Mouse (Mus musculus): ENCODE data around the gene Tmem97. TPM values are rescaled to one million over a fixed set of nuclear protein-coding genes. Genes with fewer than 3 reads are reported as not detected.
"Not testable (repeated sequence)": the region's sequence is repeated elsewhere in the genome, so short reads cannot be mapped to it uniquely, and the experiment has no call there.

Gene Tmem97
- polyA plus RNA-seq (2014; fragmentation: Nextera tagmentation; extraction: Ambion mirVana): 131 and 160 TPM in 2 replicates

- Histone ChIP-seq H3K27ac (ENCODE audit: low read depth) (peak within 1 kb of the TSS; percentile 77), H3K4me1 (replicated peaks; ENCODE audit: control insufficient read depth, insufficient read depth, low read length) (peaks cover 18% of the 10 kb centered on the region), H3K9me3 (ENCODE audit: control insufficient read depth, low read length) (no peaks in the 10 kb centered on the region), H3K4me2 (ENCODE audit: low read length) (peak within 1 kb of the TSS; percentile 84), H3K9ac (ENCODE audit: low read length) (peak within 1 kb of the TSS; percentile 67), H3K36me3 (ENCODE audit: control insufficient read depth, insufficient read depth, low read length) (no peaks in the 10 kb centered on the region), H3K27me3 (replicated peaks; ENCODE audit: control insufficient read depth, insufficient read depth, low read length) (no peaks in the 10 kb centered on the region), H3K4me3 (ENCODE audit: low read depth, low read length) (peak within 1 kb of the TSS; percentile 70)
- ATAC-seq (replicated peaks; ENCODE audit: low FRiP score, low TSS enrichment, low read depth): peak; percentile 100
- DNase-seq (ENCODE audit: low spot score): peak; percentile 94
- under 1% methylated on average over 60 of the region's 60 CpGs for WGBS
These were observed at the start of gene Tmem97 for GRCm38 (mm10) chr11:78550168-78551058. Tmem97 (minus strand) TSS chr11:78550777.

- Histone ChIP-seq H3K9me3 (ENCODE audit: control insufficient read depth, low read length) (no peaks in the 10 kb centered on the region), H3K27ac (ENCODE audit: low read depth) (no peak overlapping the region), H3K4me3 (ENCODE audit: low read depth, low read length) (no peak overlapping the region), H3K4me1 (replicated peaks; ENCODE audit: control insufficient read depth, insufficient read depth, low read length) (no peaks in the 10 kb centered on the region), H3K9ac (ENCODE audit: low read length) (no peak overlapping the region), H3K27me3 (replicated peaks; ENCODE audit: control insufficient read depth, insufficient read depth, low read length) (no peaks in the 10 kb centered on the region), H3K4me2 (ENCODE audit: low read length) (no peak overlapping the region), H3K36me3 (ENCODE audit: control insufficient read depth, insufficient read depth, low read length) (peaks cover 8% of the 10 kb centered on the region; the same call in 1 of the 2 replicates)
- 77% methylated on average over 4 of the region's 4 CpGs for WGBS
- ATAC-seq (replicated peaks; ENCODE audit: low FRiP score, low TSS enrichment, low read depth) (no peak), DNase-seq (ENCODE audit: low spot score) (no peak)
These were observed 49.5 kb upstream of the Tmem97 start for GRCm38 (mm10) chr11:78600051-78600450.

GRCm38 (mm10) chr11:78598763-78599415 is 48.3 kb upstream of the Tmem97 start:
- DNase-seq (ENCODE audit: low spot score): no peak
- Histone ChIP-seq H3K9ac (ENCODE audit: low read length) (no peak overlapping the region), H3K27me3 (replicated peaks; ENCODE audit: control insufficient read depth, insufficient read depth, low read length) (no peaks in the 10 kb centered on the region), H3K4me2 (ENCODE audit: low read length) (no peak overlapping the region), H3K4me3 (ENCODE audit: low read depth, low read length) (no peak overlapping the region), H3K27ac (ENCODE audit: low read depth) (no peak overlapping the region), H3K36me3 (ENCODE audit: control insufficient read depth, insufficient read depth, low read length) (peaks cover 8% of the 10 kb centered on the region; the same call in 1 of the 2 replicates), H3K9me3 (ENCODE audit: control insufficient read depth, low read length) (no peaks in the 10 kb centered on the region), H3K4me1 (replicated peaks; ENCODE audit: control insufficient read depth, insufficient read depth, low read length) (no peaks in the 10 kb centered on the region)
- no peak for ATAC-seq (replicated peaks; ENCODE audit: low FRiP score, low TSS enrichment, low read depth)
- WGBS: 66% methylated on average over 3 of the region's 3 CpGs

- Histone ChIP-seq H3K9ac (ENCODE audit: low read length) (no peak overlapping the region), H3K27me3 (replicated peaks; ENCODE audit: control insufficient read depth, insufficient read depth, low read length) (no peaks in the 10 kb centered on the region), H3K4me1 (replicated peaks; ENCODE audit: control insufficient read depth, insufficient read depth, low read length) (no peaks in the 10 kb centered on the region), H3K4me3 (ENCODE audit: low read depth, low read length) (no peak overlapping the region), H3K36me3 (ENCODE audit: control insufficient read depth, insufficient read depth, low read length) (no peaks in the 10 kb centered on the region), H3K9me3 (ENCODE audit: control insufficient read depth, low read length) (no peaks in the 10 kb centered on the region), H3K4me2 (ENCODE audit: low read length) (no peak overlapping the region), H3K27ac (ENCODE audit: low read depth) (no peak overlapping the region)
- DNase-seq (ENCODE audit: low spot score): no peak
- ATAC-seq (replicated peaks; ENCODE audit: low FRiP score, low TSS enrichment, low read depth): no peak
These were observed 46.2 kb upstream of the Tmem97 start for GRCm38 (mm10) chr11:78596750-78597149.

GRCm38 (mm10) chr11:78595773-78596172 is 45.2 kb upstream of the Tmem97 start:
- DNase-seq (ENCODE audit: low spot score): no peak
- Histone ChIP-seq H3K9me3 (ENCODE audit: control insufficient read depth, low read length) (no peaks in the 10 kb centered on the region), H3K27ac (ENCODE audit: low read depth) (no peak overlapping the region), H3K4me3 (ENCODE audit: low read depth, low read length) (no peak overlapping the region), H3K36me3 (ENCODE audit: control insufficient read depth, insufficient read depth, low read length) (no peaks in the 10 kb centered on the region), H3K27me3 (replicated peaks; ENCODE audit: control insufficient read depth, insufficient read depth, low read length) (no peaks in the 10 kb centered on the region), H3K4me2 (ENCODE audit: low read length) (no peak overlapping the region), H3K4me1 (replicated peaks; ENCODE audit: control insufficient read depth, insufficient read depth, low read length) (no peaks in the 10 kb centered on the region), H3K9ac (ENCODE audit: low read length) (no peak overlapping the region)
- ATAC-seq (replicated peaks; ENCODE audit: low FRiP score, low TSS enrichment, low read depth): no peak
- 76% methylated on average over 2 of the region's 2 CpGs for WGBS

GRCm38 (mm10) chr11:78594271-78594964 is 43.8 kb upstream of the Tmem97 start:
- 77% methylated on average over 6 of the region's 6 CpGs for WGBS
- Histone ChIP-seq H3K27ac (ENCODE audit: low read depth) (no peak overlapping the region), H3K9ac (ENCODE audit: low read length) (no peak overlapping the region), H3K4me1 (replicated peaks; ENCODE audit: control insufficient read depth, insufficient read depth, low read length) (no peaks in the 10 kb centered on the region), H3K4me3 (ENCODE audit: low read depth, low read length) (no peak overlapping the region), H3K9me3 (ENCODE audit: control insufficient read depth, low read length) (no peaks in the 10 kb centered on the region), H3K27me3 (replicated peaks; ENCODE audit: control insufficient read depth, insufficient read depth, low read length) (no peaks in the 10 kb centered on the region), H3K36me3 (ENCODE audit: control insufficient read depth, insufficient read depth, low read length) (no peaks in the 10 kb centered on the region), H3K4me2 (ENCODE audit: low read length) (no peak overlapping the region)
- ATAC-seq (replicated peaks; ENCODE audit: low FRiP score, low TSS enrichment, low read depth): no peak
- DNase-seq (ENCODE audit: low spot score): no peak

GRCm38 (mm10) chr11:78587677-78588076 is 37.1 kb upstream of the Tmem97 start:
- not testable (repeated sequence) for H3K27ac ChIP-seq (ENCODE audit: low read depth); H3K27me3 ChIP-seq (replicated peaks; ENCODE audit: control insufficient read depth, insufficient read depth, low read length); H3K4me1 ChIP-seq (replicated peaks; ENCODE audit: control insufficient read depth, insufficient read depth, low read length); H3K9me3 ChIP-seq (ENCODE audit: control insufficient read depth, low read length); DNase-seq (ENCODE audit: low spot score); H3K4me2 ChIP-seq (ENCODE audit: low read length); H3K9ac ChIP-seq (ENCODE audit: low read length); H3K4me3 ChIP-seq (ENCODE audit: low read depth, low read length); ATAC-seq (replicated peaks; ENCODE audit: low FRiP score, low TSS enrichment, low read depth)
- WGBS: 94% methylated on average over 1 of the region's 1 CpGs
- H3K36me3 ChIP-seq (ENCODE audit: control insufficient read depth, insufficient read depth, low read length): peaks cover 17% of the 10 kb centered on the region

GRCm38 (mm10) chr11:78586099-78586498 is 35.5 kb upstream of the Tmem97 start:
- DNase-seq (ENCODE audit: low spot score): no peak
- H3K27me3 ChIP-seq (replicated peaks; ENCODE audit: control insufficient read depth, insufficient read depth, low read length): no peaks in the 10 kb centered on the region
- H3K9me3 ChIP-seq (ENCODE audit: control insufficient read depth, low read length): no peaks in the 10 kb centered on the region
- no peak overlapping the region for H3K4me3 ChIP-seq (ENCODE audit: low read depth, low read length)
- ATAC-seq (replicated peaks; ENCODE audit: low FRiP score, low TSS enrichment, low read depth): no peak
- H3K4me2 ChIP-seq (ENCODE audit: low read length): no peak overlapping the region
- H3K36me3 ChIP-seq (ENCODE audit: control insufficient read depth, insufficient read depth, low read length): peaks cover 25% of the 10 kb centered on the region
- H3K27ac ChIP-seq (ENCODE audit: low read depth): no peak overlapping the region
- H3K4me1 ChIP-seq (replicated peaks; ENCODE audit: control insufficient read depth, insufficient read depth, low read length): no peaks in the 10 kb centered on the region
- H3K9ac ChIP-seq (ENCODE audit: low read length): no peak overlapping the region

All from intestine, embryonic 14.5 days (tissue).